Mouse (Mus musculus) frontal cortex, adult (tissue): Measurements from ENCODE around the gene Vmn2r83.
A peak's percentile ranks its signal among the peaks of the same experiment; 100 is the strongest.

Experiments used
- ATAC-seq: cut with Nextera tagmentation; 2 replicates; pipeline ENCODE4 v1.9.2; 2017; ENCODE audit warnings: mild to moderate bottlenecking, moderate library complexity, mixed read lengths; ENCODE audit not compliant: low TSS enrichment

The Vmn2r83 gene

GRCm38 (mm10) chr10:79537271-79537670 is 68.7 kb downstream of the Vmn2r83 start:
- no peak for ATAC-seq

GRCm38 (mm10) chr10:79537781-79538180 is 69.2 kb downstream of the Vmn2r83 start:
- ATAC-seq, result no peak

- peak; percentile 62 for ATAC-seq
These were observed 69.8 kb downstream of the Vmn2r83 start for GRCm38 (mm10) chr10:79538323-79538722.

- no peak for ATAC-seq
These were observed 70.3 kb downstream of the Vmn2r83 start for GRCm38 (mm10) chr10:79538873-79539272.

GRCm38 (mm10) chr10:79539701-79540495 is 71.4 kb downstream of the Vmn2r83 start:
- no peak for ATAC-seq

GRCm38 (mm10) chr10:79540746-79541145 is 72.2 kb downstream of the Vmn2r83 start:
- ATAC-seq, result no peak

- ATAC-seq, result no peak
These were observed 73.0 kb downstream of the Vmn2r83 start for GRCm38 (mm10) chr10:79541522-79541921.

GRCm38 (mm10) chr10:79542171-79542570 is 73.6 kb downstream of the Vmn2r83 start:
- ATAC-seq, result no peak
